Mouse (Mus musculus) olfactory bulb, adult 2 months (tissue): ENCODE data around the gene Maats1.

ENCODE experiments used
- CTCF ChIP-seq: fragments of 200-500 bp; IDR thresholded peaks from 2 replicates; pipeline ENCODE4 v1.5.1; 2012; ENCODE audit warnings: low read depth, mild to moderate bottlenecking, low read length, moderate library complexity; ENCODE audit not compliant: insufficient read depth
- POLR2A ChIP-seq: fragments of 200-500 bp; IDR thresholded peaks from 2 replicates; pipeline ENCODE4 v1.6.1; 2012; ENCODE audit warnings: mild to moderate bottlenecking, low read depth, low read length, moderate library complexity; ENCODE audit not compliant: insufficient read depth

DNA sequence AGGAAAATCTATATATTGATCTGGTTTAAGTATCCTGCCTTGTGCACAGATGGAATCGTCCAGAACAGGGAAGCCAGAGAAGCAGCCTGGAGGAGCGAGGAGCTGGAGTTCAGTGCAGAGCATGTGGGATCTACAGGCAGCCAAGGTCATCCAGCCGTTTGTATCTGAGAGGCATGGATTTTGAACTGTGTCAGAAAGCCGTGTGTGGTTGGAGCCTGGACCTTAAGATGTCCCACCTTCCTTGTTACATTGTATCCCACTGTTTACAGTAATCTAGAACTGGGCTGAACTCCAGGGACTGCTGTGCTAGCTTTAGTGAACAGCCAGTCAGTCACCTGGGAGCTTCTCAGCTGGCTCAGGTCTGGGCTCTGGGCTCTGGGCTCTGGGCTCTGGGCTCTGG lies 55.4 kb downstream of the Maats1 start:
- TF ChIP-seq CTCF (no peak), POLR2A (no peak)
